Mouse (Mus musculus): ENCODE measurements around the gene Mllt1. TPM values are rescaled to one million over a fixed set of nuclear protein-coding genes. Genes with fewer than 3 reads are reported as not detected.

Mllt1 gene
- 70.9 and 73.1 TPM in 2 replicates for polyA plus RNA-seq (2016; fragmentation: Nextera tagmentation; extraction: Ambion mirVana)

- 0 out of 2 replicates have a peak, but pooled peaks cover 2% of the 10 kb centered on the region for H3K9me3 ChIP-seq
- WGBS: 2% methylated on average over 76 of the region's 76 CpGs
- peak within 1 kb of the TSS; percentile 97 for H3K27ac ChIP-seq (replicated peaks)
- H3K4me1 ChIP-seq: peaks cover 34% of the 10 kb centered on the region
- H3K36me3 ChIP-seq (replicated peaks): peaks cover 36% of the 10 kb centered on the region
- peak; percentile 100 for DNase-seq (ENCODE audit: low spot score)
- peaks cover 5% of the 10 kb centered on the region; the same call in 1 of the 2 replicates for H3K27me3 ChIP-seq (replicated peaks; ENCODE audit: low read depth, poor library complexity, severe bottlenecking)
- peak within 1 kb of the TSS; percentile 94 for H3K4me3 ChIP-seq
Measured at GRCm38 (mm10) chr17:56935363-56936131, at the start of gene Mllt1. Mllt1 (minus strand) TSS chr17:56935415.

DNA sequence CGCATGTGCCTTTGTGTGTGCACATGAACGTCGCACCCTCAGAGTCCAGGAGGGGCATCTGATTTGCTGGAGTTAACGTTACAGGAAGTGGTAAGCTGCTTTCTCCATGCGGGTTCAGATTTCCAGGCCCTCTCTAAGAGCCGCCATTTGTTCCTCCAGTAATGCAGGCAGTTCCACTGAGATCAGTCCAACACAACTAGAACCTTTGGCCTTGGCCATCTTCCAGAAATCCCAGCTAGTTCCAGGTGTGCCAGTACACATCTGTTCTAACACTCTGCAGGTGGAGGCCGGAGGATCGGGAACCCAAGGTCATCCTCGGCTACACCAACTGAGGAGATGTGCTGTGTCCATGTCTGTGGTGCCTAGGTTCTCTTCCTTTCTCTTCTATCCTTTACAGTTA lies 49.7 kb upstream of the Mllt1 start:
- no peaks in the 10 kb centered on the region for H3K9me3 ChIP-seq
- H3K27me3 ChIP-seq (replicated peaks; ENCODE audit: low read depth, poor library complexity, severe bottlenecking): no peaks in the 10 kb centered on the region
- 0 out of 2 replicates have a peak, but pooled peaks cover 2% of the 10 kb centered on the region for H3K4me1 ChIP-seq
- H3K36me3 ChIP-seq (replicated peaks): no peaks in the 10 kb centered on the region
- 83% methylated on average over 9 of the region's 9 CpGs for WGBS
- no peak overlapping the region for H3K4me3 ChIP-seq
- no peak for DNase-seq (ENCODE audit: low spot score)
- H3K27ac ChIP-seq (replicated peaks): no peak overlapping the region

- no peak for DNase-seq (ENCODE audit: low spot score)
- WGBS: 71% methylated on average over 5 of the region's 5 CpGs
- Histone ChIP-seq H3K27me3 (replicated peaks; ENCODE audit: low read depth, poor library complexity, severe bottlenecking) (no peaks in the 10 kb centered on the region), H3K4me1 (no peaks in the 10 kb centered on the region), H3K27ac (replicated peaks) (no peak within 1 kb of the TSS), H3K4me3 (no peak within 1 kb of the TSS), H3K9me3 (no peaks in the 10 kb centered on the region), H3K36me3 (replicated peaks) (no peaks in the 10 kb centered on the region)
Measured at GRCm38 (mm10) chr17:56982013-56982412, 46.8 kb upstream of the Mllt1 start, which contains the start of gene Acer1. Acer1 (minus strand) TSS chr17:56982126.

DNA sequence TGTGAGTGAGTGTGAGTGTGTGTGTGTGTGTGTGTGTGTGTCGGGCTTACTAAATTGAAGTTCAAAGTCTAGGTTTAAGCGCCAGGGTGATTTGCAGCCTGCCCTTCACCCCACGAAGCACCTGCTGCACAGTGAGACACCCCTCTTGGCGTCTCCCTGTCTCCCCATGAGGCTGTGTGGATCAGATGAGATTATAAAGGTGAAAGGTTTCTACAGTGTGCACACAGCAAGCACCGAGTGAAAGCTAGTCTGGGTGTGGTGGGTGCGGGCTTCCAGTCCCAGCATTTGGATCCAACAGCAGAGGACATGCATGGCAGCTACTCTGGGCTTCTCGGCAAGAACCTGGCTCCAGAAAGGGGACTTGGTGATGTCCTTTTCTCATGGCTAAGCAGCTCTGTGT lies 45.8 kb upstream of the Mllt1 start:
- no peaks in the 10 kb centered on the region for H3K4me1 ChIP-seq
- no peak for DNase-seq (ENCODE audit: low spot score)
- WGBS: 79% methylated on average over 7 of the region's 7 CpGs
- no peaks in the 10 kb centered on the region for H3K36me3 ChIP-seq (replicated peaks)
- H3K27ac ChIP-seq (replicated peaks): no peak overlapping the region
- H3K27me3 ChIP-seq (replicated peaks; ENCODE audit: low read depth, poor library complexity, severe bottlenecking): no peaks in the 10 kb centered on the region
- no peak overlapping the region for H3K4me3 ChIP-seq
- no peaks in the 10 kb centered on the region for H3K9me3 ChIP-seq

DNA sequence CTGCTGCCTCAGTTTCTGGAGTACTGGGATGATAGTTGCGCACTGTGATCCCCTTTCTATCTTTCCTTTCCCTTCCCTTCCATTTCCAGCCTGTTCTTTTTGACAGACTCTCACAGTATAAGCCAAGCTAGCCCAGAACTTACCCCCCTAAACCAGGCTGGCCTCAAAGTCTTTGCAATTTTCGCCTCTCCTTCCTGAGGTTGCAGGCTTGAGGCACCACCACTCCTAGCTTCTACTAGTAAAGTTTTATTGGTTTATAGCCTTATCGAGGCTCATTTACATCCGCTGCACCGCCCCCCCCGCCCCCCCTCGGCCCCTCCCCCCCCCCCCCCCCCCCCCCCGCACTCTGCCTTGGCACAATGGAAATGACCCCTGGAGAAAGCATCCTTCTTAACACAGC lies 44.3 kb upstream of the Mllt1 start:
- 34% methylated on average over 8 of the region's 8 CpGs for WGBS
- no peak for DNase-seq (ENCODE audit: low spot score)
- no peaks in the 10 kb centered on the region for H3K9me3 ChIP-seq
- no peaks in the 10 kb centered on the region for H3K36me3 ChIP-seq (replicated peaks)
- no peak overlapping the region for H3K27ac ChIP-seq (replicated peaks)
- no peaks in the 10 kb centered on the region for H3K27me3 ChIP-seq (replicated peaks; ENCODE audit: low read depth, poor library complexity, severe bottlenecking)
- H3K4me1 ChIP-seq: no peaks in the 10 kb centered on the region
- no peak overlapping the region for H3K4me3 ChIP-seq

DNA sequence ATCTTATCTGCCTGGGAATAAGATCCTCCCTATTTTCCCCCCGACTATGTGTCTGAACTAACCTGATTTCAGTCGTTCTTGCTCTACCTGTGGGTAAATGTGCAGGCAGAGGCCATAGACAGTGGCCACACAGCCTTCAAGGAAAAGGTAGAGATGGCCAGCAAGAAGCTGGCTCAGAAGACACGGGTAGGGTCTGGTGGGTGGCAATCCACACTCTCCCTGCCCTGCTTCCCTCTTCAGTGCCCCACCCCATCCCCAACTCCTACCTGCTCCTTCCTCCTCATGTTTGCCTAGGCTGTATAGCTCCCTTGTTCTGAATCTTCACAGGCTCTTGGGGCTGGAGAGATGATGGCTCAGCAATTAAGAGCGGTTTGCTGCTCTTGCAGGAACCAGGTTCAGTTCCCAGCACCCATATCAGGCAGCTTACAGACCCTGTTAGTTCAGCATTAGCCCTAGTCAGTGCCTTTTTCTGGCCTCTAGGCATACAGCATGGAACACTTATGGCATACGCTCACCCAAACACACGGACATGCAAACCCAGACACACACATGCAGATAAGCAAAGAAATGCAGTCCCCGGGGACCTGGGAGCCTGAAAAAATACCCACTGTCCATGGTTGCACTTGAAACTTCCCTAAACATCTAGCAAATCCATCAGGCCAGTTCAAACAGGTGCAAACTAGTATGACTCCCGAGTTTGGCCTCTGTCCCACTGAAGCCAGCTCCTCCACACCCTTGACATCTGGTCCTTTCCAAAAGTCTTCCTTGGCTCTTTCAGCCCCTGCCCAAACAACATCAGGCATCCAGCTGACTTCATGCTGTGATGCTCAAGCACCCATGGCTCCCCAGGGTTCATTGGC lies 41.5 kb upstream of the Mllt1 start:
- no peaks in the 10 kb centered on the region for H3K27me3 ChIP-seq (replicated peaks; ENCODE audit: low read depth, poor library complexity, severe bottlenecking)
- DNase-seq (ENCODE audit: low spot score): no peak
- H3K4me3 ChIP-seq: no peak overlapping the region
- 79% methylated on average over 8 of the region's 8 CpGs for WGBS
- H3K4me1 ChIP-seq: no peaks in the 10 kb centered on the region
- H3K9me3 ChIP-seq: no peaks in the 10 kb centered on the region
- H3K36me3 ChIP-seq (replicated peaks): no peaks in the 10 kb centered on the region
- no peak overlapping the region for H3K27ac ChIP-seq (replicated peaks)

DNA sequence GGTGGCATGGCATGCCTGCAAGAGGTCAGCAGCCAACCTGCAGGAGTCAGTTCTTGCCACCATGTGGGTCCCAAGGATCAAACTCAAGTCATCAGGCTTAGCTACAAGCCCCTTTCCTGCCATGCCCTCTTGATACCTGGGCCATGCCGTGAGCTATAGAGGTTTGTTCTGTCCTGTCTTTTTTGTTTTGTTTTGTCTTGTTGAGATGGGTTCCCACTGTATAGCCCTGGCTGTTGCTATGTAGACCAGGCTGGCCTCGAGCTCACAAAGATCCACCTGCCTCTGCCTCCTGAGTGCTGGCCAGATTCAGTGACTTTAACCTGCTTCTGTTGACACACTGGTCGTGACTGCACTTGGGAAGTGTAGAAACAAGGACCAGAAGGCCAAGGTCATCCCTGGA lies 40.2 kb upstream of the Mllt1 start:
- Histone ChIP-seq H3K27me3 (replicated peaks; ENCODE audit: low read depth, poor library complexity, severe bottlenecking) (no peaks in the 10 kb centered on the region), H3K27ac (replicated peaks) (no peak overlapping the region), H3K9me3 (no peaks in the 10 kb centered on the region), H3K36me3 (replicated peaks) (no peaks in the 10 kb centered on the region), H3K4me1 (no peaks in the 10 kb centered on the region), H3K4me3 (no peak overlapping the region)
- no peak for DNase-seq (ENCODE audit: low spot score)
- WGBS: 84% methylated on average over 3 of the region's 3 CpGs

- H3K4me3 ChIP-seq: no peak overlapping the region
- H3K27ac ChIP-seq (replicated peaks): no peak overlapping the region
- 78% methylated on average over 5 of the region's 5 CpGs for WGBS
- no peaks in the 10 kb centered on the region for H3K4me1 ChIP-seq
- no peaks in the 10 kb centered on the region for H3K27me3 ChIP-seq (replicated peaks; ENCODE audit: low read depth, poor library complexity, severe bottlenecking)
- H3K9me3 ChIP-seq: no peaks in the 10 kb centered on the region
- no peak for DNase-seq (ENCODE audit: low spot score)
- H3K36me3 ChIP-seq (replicated peaks): no peaks in the 10 kb centered on the region
Measured at GRCm38 (mm10) chr17:56974708-56975240, 39.6 kb upstream of the Mllt1 start.

DNA sequence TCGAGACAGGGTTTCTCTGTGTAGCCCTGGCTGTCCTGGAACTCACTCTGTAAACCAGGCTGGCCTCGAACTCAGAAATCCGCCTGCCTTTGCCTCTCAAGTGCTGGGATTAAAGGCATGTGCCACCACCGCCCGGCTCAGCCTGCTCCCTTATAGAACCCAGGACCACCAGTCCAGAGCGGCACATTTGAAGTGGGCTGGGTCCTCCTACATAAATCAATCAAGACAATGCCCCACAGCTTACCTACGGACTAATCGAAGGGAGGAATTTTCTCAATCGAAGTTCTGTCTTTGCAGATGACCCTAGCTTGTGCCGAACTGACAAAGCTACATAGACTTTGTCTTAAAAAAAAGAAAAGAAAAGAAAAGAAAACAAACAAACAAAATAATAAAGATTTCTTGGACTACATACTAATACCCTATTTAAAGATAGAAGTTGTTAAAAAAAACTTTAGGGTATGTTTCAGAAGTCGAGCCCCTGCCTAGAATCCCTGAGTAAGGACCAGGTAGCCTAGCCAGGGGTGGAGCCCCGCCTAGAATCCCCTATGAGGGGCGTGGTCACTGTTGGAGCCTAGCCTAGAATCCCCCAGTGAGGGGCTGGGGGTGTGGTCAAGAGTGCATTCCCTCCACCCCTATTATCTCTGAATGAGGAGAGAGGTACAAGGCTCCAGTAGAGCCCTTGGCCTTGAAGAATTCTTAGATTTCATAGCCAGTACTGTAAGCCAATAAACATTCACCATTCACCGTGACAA lies 38.9 kb upstream of the Mllt1 start:
- no peaks in the 10 kb centered on the region for H3K4me1 ChIP-seq
- WGBS: 72% methylated on average over 14 of the region's 14 CpGs
- no peak for DNase-seq (ENCODE audit: low spot score)

GRCm38 (mm10) chr17:56970081-56970480 lies 34.9 kb upstream of the Mllt1 start:
- Histone ChIP-seq H3K4me1 (no peaks in the 10 kb centered on the region), H3K36me3 (replicated peaks) (no peaks in the 10 kb centered on the region), H3K27ac (replicated peaks) (no peak overlapping the region), H3K27me3 (replicated peaks; ENCODE audit: low read depth, poor library complexity, severe bottlenecking) (no peaks in the 10 kb centered on the region), H3K9me3 (no peaks in the 10 kb centered on the region), H3K4me3 (no peak overlapping the region)
- DNase-seq (ENCODE audit: low spot score): no peak
- 66% methylated on average over 5 of the region's 5 CpGs for WGBS

More for the DNA sequence above, 38.9 kb upstream of the Mllt1 start:
- Histone ChIP-seq H3K36me3 (replicated peaks) (no peaks in the 10 kb centered on the region), H3K9me3 (no peaks in the 10 kb centered on the region), H3K4me3 (no peak overlapping the region), H3K27me3 (replicated peaks; ENCODE audit: low read depth, poor library complexity, severe bottlenecking) (no peaks in the 10 kb centered on the region), H3K27ac (replicated peaks) (no peak overlapping the region)

DNA sequence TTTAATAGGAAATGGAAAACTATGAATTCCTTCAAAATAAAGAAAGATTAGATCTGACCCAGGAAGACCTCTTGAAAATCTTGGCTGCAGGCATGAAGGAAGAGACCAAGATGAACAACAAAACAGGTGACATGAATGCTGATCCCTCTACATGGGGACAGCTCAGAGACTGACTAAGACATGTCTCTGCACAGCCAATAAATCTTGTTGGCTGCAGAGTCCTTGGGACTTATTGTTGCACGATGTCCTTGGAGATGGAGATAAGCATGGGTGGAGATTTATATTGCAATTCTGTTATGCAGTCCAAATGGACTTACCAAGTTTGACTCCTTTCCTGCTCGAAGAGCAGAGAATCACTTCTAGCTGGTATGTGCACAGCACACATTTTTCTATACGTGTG lies 34.1 kb upstream of the Mllt1 start:
- no peaks in the 10 kb centered on the region for H3K9me3 ChIP-seq
- WGBS: 79% methylated on average over 3 of the region's 3 CpGs
- H3K4me3 ChIP-seq: no peak overlapping the region
- no peaks in the 10 kb centered on the region for H3K27me3 ChIP-seq (replicated peaks; ENCODE audit: low read depth, poor library complexity, severe bottlenecking)
- H3K27ac ChIP-seq (replicated peaks): no peak overlapping the region
- H3K36me3 ChIP-seq (replicated peaks): no peaks in the 10 kb centered on the region
- no peak for DNase-seq (ENCODE audit: low spot score)
- no peaks in the 10 kb centered on the region for H3K4me1 ChIP-seq

DNA sequence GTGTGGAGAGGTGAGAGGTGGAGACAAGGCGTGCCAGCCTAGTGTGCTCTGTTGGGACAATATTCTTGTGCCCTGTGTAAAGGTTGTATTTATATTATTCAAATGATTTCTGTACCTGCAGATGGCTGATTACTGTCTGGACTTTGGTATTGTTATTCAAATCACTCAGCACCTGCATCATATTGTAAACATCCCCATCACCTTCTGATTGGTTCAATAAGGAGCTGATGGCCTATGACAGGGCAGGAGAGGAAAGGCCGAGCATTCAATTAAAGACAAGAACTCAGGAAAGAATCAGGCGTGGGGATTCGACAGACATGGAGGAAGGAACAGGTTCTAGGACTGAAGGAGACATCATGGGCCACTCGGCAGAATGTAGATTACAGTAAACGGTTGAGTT lies 28.4 kb upstream of the Mllt1 start:
- 81% methylated on average over 6 of the region's 6 CpGs for WGBS

More for the DNA sequence above, 28.4 kb upstream of the Mllt1 start:
- DNase-seq (ENCODE audit: low spot score): no peak
- H3K4me3 ChIP-seq: no peak overlapping the region
- H3K36me3 ChIP-seq (replicated peaks): no peaks in the 10 kb centered on the region
- no peak overlapping the region for H3K27ac ChIP-seq (replicated peaks)
- H3K4me1 ChIP-seq: no peaks in the 10 kb centered on the region
- H3K27me3 ChIP-seq (replicated peaks; ENCODE audit: low read depth, poor library complexity, severe bottlenecking): no peaks in the 10 kb centered on the region
- H3K9me3 ChIP-seq: no peaks in the 10 kb centered on the region

Measured in embryonic facial prominence, embryonic 10.5 days (tissue).